Mouse (Mus musculus): ENCODE data around the gene AA986860.
A peak's percentile ranks its signal among the peaks of the same experiment; 100 is the strongest.

Gene AA986860

DNA sequence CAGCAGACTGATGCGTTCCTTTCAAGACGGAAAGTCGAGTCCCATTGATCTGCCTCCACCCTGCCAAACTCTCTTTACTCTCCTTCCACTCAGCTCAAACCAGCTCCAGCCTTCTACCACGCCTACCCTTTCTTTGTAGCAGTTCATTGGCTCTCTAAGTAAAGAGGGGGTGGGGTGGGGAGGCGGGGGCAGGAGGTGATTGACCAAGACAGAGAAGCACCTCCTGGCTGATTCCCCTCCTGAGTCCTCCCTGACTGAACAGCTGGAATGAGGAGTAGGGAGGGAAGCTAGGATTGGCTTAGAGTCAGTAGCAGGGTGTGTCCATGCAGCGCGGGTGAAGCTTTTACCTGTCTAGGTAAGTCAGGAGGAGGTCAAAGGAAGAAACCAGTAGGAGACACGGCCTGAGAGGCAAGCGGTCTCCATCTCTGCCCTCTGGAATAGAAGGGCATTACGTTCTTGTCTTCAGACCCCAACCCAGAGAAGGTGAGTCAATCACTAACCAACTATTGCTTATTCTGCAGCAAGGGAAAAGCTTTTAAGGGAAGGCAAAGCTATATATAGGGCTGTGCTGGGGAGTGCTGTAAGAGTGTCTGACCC, at the start of gene AA986860:
Gene AA986860, plus strand, starts transcription at position 236 of the 597 bp plus-strand sequence.
- DNase-seq (ENCODE audit: low spot score): no peak

DNA sequence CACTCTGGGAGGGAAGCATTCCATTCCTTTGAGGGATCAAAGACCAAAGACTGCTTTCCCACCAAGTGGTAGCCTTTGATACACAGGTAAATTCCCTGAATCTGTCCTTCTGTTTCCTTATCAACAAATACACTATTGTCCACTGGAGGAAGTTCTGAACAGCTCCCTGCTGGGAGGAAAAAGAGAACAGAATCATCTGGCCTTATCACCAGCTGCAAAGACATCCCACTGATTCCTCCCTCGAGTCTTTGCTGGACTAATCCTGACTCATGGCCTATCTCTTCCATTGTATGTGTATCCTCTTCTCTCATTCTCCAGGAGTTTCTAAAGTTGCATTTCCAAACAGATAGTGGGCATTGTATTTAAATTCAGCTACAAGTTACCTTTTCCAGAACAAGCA, 47.9 kb upstream of the AA986860 start:
- DNase-seq (ENCODE audit: low spot score): no peak

DNA sequence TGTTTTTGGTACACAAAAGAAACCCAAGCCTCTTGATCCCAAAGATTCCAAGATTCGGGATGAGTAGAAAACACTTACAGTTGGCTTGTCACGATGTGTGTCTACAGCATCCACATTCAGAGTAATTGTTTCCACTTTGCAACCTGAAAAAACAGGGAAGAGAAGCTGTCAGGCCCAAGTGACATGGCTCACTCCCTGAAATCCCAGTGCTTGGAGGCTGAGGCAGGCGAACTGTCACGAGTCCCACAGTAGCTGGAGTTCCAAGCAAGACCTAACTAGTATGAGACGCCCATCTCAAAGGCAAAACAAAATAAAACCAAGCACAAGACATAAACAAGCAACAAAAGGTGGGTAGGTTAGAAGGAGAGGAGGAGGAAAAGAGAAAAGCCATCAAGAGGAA, 33.2 kb upstream of the AA986860 start:
- no peak for DNase-seq (ENCODE audit: low spot score)

DNA sequence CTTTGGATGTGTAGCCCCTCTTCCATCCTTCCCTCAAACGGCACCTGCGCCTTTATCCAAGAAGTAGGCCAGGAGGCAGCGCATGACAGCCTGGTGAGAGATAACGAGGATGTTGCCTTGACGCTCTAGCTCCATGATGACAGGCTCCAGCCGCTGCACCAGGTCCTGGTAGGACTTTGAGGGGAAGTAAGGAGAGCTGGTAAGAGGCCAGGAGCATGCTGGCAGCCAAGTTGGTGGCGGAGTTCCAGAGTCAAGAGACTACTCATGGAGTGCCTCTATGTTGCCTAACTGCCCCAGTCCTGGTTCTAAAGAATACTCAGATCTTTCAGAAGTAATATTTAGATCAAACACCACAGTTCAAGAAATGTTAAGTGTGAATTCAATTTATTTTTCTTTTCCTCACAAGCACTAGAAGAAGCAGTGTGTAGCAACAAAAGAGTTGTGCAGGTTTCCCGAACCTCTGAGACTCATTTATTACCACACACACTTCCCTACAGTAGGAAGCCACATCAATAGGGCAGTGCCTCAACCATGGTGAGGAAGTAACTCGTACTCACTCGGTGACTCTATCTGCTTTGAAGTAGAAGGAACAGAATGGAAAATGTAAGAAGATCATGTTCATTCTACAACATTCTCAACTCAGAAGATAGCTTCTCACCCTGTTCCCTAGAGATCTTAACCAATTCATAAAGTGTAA, 31.7 kb upstream of the AA986860 start:
- DNase-seq (ENCODE audit: low spot score): no peak

DNA sequence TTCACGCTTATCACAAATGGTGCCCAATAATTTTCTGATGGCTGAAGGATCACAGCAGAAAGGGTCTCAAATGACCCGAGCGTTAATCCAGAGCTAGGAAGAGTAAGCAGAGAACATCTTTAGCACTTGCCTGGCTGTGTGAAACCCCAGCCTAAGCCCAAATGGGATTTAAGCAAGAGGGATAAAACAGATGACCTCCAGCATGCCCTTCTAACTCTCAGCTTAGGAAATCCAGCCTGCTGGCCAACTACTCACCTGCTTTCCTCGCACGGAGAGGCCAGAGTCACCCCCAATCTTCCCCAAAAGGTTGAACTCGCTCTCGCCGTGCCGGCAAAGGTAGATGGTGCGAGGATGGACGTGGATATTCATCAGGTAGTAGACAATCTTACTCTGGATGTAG, 29.8 kb upstream of the AA986860 start:
- DNase-seq (ENCODE audit: low spot score): no peak

DNA sequence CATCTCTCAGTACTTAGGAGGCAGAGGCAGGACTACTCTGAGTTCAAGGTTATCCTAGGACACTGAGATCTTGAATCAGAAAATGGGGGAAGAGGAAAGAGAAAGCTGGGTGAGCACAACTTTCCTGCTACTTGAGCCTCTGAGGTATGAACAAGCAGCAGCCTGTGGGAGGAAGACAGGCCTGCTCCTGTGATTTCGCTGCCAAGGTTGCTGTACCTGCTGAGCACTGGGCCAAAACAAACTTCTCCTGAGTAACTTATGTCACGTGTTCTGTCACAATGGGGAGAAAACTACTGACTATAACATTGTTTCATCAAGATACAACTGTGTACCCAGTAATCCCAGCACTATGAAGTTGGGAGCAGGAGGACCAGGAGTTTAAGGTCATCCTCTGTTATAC, 28.2 kb upstream of the AA986860 start:
- DNase-seq (ENCODE audit: low spot score): no peak

DNA sequence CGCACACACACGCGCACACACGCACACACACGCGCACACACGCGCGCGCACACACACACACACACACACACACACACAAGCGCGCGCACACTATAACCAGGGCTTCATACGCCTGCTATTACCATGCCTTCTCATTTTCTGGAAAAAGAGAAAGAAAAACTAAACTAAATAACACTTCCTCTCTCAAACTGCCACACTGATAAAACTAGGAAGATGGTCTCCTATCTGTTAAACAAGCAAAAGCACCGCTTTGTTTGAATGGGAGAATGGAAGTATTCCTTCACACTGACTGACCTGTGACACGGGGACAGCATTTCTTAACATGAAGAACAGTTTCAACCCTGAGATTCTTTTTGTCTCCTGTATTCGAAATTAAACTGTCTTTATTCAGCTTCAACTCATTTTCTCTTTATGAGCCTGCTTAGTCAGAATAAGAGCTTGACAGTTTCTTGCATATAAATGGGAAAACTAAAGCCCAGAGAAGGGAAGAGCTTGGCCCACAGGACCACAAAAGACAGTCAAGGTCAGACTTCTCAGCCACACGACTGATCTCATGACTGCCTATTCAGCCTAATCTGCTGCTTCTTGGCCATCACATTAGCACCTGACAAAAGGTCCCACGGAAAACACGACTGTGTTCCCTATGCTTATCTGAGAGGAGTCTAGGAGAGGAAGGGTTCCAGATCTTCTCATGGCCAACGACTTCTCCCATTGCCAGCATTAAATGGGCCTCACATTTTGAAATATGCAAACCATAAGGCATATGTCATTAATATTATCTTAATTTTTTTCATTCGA, 21.3 kb upstream of the AA986860 start:
- no peak for DNase-seq (ENCODE audit: low spot score)

DNA sequence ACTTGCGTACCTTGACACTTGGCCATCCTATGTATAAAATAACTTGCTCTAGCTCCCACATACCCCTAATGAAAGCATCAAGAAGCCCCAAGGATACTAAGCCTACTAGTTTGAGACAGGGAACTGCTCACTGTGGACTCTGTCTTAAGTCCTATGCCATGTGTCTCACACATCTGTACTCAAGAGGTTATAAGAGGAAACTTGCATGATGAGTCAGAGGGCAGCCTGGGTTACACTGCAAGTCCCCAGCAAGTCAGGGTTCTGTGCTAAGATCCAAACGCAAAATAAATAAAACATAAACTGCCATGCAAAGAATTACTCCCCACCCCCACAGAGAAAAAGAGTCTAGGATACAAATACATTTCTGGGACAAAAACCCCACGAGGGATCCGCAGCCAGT, 17.7 kb upstream of the AA986860 start:
- no peak for DNase-seq (ENCODE audit: low spot score)

DNA sequence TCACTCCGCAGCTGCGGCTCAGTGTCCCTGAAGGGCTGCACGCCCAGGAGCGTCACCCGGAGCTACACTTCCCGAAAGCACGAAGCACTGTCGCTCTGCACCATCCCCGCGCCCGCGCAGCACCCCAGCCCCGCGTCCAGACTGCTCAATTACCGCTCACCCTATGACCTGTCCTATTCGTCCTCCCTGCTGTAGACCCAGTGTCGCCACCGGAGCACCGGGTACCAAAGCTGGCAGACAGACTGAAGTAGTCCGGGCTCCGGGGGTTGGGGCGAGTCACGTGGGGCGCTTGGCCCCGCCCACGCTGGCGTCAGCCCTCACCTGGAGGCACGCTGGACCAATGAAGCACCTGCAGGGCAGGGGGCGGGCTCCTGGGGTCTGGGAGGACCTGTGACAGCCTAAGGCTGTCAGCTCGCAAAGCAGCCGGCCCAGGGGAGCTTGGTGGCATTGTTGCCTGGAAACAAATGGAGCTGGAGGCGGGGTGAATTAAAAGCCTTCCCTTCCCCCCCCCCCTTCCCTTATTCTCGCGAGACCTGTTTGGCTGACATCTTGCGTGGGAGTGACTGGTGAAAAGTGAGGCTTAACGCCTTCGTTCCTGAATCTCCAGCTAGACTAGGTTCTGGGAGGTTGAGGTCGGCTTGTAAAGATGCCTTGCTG, 16.1 kb upstream of the AA986860 start, which contains the start of gene Gm29427:
Gene Gm29427, minus strand, starts transcription at position 239 of the 657 bp plus-strand sequence.
- DNase-seq (ENCODE audit: low spot score): peak; percentile 89

DNA sequence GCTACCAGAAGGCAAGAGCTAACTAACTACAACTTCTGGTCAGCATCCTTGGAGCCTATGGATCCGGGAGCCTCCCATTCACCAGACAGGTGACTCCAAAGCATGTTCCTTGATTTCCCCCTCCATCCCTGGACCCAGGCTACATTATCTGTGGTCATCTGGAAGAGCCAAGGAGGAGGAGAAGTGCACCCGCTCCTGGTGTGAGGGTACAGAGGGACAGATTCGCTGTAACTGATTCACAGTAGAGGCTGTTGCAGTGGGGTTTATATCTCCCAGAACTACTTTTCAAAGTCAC, 15.6 kb upstream of the AA986860 start:
- DNase-seq (ENCODE audit: low spot score): no peak

DNA sequence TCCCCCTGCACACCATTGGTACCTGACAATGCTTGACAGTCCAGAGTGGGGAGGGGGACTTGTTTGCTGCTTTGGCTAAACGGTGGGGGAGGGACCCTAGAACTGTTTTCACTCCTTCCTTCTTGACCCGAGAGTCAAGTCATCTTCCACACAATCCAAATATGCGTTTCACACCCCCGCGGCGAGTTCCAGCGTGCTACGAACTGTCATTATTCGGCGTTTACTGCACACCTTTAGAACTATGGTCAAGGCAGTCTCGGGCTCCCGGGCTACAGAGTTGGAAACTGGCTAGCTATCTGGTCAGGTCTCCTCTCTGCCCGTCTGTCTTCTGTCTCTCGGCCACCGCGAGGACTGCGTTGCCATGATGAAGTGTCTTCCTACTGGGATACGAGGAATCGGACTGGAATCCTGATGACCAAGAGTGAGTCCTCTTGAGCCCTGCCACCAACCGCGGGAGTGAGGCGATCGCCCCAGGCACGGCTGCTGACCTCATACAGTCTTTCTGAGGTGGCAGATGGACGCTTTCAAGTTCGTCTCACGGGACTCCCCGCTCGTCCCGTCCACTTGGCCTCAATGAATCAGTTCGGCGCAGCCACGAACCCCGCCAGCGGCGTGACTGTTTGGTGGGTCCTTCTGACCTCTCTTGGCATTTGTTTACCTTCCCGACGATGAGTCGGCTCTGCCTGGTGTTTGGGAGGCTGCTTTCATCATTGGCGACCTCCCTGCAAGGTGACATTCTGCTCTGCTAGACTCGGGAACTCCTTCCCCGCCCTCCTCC, 15.1 kb upstream of the AA986860 start:
- DNase-seq (ENCODE audit: low spot score): no peak

DNA sequence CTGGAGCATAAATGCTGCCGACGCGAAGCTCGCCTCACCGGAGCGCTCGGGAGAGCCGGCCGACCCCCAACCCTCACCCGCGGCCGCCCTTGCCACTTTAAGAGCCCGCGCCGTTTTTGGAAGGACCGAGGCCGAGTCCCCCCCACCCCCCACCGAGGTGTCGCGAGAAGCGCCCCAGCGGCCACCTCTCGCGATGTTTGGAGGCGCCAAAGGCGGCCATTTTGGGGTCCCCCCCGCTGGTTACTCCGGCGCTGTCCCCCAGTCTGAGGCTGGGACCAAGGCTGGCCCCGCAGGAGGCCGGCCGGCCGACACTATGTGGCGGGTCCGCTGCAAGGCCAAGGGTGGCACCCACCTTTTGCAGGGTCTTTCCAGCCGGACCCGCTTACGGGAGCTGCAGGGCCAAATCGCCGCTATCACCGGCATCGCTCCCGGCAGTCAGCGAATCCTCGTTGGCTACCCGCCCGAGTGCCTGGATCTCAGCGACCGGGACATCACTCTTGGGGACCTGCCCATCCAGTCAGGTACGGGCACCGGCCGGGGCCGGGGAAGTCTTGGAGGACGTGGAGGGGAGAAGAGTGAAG, 14.4 kb upstream of the AA986860 start, which contains the start of gene Yod1:
Gene Yod1, plus strand, starts transcription at position 37 of the 581 bp plus-strand sequence.
- peak; percentile 89 for DNase-seq (ENCODE audit: low spot score)

DNA sequence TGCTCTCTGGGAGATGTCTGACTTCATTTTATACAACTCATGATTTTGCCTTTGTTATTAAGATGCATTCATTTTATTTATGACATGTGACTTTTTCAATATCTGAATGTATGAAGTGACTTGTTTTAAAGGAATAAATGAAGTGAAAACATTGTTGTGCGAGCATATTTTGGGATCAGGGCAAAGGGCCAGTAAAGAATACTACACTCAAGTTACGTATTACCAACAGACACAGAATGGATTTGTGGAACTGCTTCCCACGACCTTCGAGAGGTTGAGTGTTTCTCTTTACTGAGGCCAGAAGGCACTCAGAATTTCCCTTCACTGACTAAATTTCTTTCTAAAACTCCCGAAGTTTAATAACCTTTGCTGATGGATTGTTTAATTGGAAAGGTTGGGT, 7.6 kb upstream of the AA986860 start:
- no peak for DNase-seq (ENCODE audit: low spot score)

DNA sequence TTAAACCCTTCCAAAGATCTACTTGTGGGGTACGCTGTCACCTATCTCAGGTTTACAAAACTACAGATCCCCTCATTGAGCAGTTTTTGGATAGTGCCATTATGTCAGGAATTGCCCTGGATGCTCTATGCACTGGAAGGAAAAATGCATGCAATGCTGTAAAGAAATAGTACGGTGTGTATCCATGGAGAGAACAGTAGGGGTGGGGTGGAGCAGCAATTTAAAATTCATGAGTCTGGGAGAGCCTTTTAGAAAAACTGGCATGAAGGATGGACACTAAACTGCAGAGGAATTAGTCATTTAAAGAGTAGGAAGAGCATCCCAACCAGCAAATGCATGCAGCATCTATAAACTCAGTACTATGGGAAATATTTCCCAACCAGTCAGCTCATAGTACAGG, 5.4 kb upstream of the AA986860 start:
- DNase-seq (ENCODE audit: low spot score): no peak

DNA sequence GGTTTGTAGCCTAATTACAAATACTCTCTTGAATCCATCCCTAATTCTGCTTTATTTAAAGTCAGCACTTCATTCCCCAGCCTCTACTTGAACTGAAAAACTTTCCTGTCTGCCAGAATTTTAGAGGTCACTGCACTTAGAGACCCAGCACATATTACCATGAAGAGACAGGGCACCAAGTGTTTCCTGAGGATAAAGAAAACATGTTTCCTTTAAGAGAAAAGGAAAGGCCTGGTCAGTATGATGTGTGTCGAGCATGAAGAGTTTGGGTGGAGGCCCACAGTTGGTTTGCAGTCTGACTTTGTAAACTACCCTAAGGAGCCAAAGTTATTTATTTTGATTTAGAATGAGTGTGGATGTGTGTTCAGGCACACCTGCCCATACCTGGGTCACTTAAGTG, 3.7 kb upstream of the AA986860 start:
- DNase-seq (ENCODE audit: low spot score): no peak

DNA sequence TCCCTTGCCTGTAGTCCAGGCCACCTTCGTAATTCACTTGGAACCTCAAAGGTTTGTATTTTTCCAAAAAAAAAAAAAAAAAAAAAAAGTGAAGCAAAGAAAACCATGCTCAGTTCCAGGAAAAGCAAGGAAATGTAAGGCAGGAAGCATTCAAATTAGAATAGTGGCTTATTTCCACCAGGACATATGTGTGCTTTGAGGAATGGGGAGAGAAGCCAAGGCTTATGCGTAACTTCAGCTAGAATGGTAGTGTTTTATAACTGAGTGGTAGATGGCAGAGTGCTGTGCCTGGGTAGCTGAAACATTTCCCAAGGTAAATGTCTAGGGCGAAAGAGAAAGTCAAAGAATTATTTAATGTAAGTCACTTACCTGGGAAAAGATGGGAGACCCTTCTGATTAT, 3.1 kb upstream of the AA986860 start:
- no peak for DNase-seq (ENCODE audit: low spot score)

DNA sequence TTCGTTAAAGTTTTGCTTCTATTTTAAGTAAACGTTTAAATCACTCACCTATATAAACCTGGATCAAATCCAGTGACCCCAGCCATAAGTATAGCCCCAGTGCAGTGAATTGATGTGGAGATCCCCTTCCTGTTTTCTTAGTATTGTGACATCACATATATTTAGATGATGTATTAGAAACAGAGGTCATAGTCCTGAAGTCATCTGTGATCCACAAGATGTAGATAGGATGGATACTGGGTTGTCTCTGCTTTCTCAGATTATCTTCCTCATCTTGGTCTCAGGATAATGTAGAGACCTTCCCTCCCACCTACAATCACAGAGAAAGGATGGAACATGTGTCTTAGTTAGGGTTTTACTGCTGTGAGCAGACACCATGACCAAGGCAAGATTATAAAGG, 2.6 kb upstream of the AA986860 start, which contains the start of gene Pfkfb2:
Gene Pfkfb2, minus strand, starts transcription at position 101 of the 400 bp plus-strand sequence.
- no peak for DNase-seq (ENCODE audit: low spot score)

DNA sequence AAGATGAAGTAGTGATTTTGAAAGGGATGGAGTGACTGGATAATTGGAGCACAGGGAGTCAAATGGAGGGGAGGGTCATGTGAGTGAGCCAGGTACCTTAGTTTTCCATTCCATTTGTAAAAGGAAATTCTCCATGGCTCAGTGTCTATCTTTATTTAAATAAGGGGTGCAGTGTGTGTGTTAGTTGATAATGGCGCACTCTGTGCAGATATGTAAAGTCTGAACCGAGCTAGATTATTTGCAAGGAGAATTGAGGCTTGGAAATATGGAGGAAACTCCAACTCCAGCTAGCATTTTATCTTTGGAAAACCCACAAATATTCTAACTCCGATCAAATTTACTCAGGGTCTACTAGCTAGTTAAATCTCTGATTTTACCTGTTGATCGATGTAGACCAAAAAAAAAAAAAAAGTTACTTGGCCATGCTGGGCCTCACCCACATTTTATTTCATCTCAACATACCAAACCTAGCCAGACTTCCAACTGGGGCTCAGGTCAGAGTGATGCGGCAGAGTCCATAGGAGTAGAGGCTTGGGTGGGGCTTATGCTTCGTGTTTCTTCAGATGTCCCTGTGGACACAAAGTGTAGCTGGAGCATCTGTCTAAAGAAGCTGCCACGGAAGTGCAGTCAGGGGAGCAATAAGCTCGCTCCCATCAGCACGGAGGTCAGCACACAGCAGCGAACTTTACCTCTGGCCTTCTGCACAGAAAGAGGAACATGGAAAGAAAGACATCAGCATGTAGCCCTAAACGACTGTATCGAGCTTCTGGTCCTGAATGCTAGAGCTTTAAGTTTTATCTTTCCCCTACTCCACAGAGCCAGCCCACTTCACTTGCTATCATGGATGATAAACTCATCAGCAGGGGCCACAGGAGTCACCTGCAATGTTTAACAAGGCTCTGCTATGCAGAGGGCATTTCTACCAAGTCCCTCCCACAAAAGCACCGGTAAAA, 1.2 kb downstream of the AA986860 start:
- DNase-seq (ENCODE audit: low spot score): no peak

DNA sequence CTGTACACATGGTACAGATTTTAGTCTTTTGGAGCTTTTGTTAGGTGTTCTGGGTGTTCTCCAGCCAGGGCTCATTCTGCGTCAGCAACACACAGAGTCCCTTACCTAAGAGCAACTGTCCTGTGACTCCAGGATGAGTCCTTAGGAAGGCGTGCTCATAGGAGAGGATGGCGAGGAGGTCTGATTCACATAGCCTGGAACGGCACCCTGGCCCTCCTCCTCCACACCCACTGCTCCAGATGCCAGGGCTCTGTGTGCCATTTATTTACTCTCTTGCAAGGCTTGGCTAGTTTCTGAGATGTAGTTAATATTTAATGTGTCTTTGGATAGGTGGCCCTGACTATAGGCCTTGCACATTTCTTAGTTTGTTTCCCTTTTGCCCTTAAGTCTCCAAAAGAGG, 1.9 kb downstream of the AA986860 start:
- DNase-seq (ENCODE audit: low spot score): no peak

DNA sequence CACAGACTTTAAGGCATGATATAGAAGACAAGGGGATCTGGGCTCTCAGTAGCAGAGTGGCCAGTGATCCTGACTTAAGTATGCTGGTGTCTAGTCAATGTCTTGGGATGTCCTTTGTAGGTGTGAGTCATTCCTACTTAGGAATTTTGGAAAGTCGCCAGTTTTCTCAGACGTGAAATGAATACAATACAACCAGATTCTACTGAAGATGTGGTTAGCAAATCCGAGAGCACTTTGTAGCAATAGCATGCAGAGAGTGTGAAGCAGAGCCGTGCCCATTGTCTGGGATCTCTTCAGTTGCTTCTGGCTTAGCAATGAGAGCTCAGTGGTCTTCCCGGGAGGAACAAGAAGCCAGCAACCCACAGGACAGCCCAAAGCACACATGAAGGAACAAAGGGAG, 2.7 kb downstream of the AA986860 start:
- DNase-seq (ENCODE audit: low spot score): no peak
